Mouse (Mus musculus): ENCODE results near the gene Lbr. TPM values are rescaled to one million over a fixed set of nuclear protein-coding genes. Genes with fewer than 3 reads are reported as not detected.
A peak's percentile ranks its signal among the peaks of the same experiment; 100 is the strongest.

The Lbr gene
- polyA plus RNA-seq, 1 experiment from 2014 or later, result 119 TPM

DNA sequence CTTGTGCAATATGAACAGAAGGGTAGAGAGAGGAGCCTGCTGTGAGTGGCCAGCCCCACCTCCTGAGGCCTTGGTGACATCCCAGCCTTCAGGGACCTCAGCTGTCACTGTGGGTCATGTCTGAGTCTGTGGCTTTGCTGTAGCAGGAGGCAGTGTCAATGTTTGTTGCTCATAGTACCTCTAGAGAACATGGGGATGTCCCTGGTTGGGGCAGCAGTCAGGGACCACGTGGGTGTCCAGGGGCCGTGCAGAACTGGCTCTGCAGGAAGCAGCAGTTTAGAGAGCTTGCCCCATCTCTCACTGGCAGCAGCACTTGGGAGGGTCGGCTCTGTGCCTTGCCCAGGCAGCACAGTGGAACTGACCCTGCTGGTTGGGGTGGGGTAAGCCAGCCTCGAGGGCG is 34.2 kb upstream of the Lbr start:
- no peak for TF ChIP-seq EP300 (IDR thresholded peaks at IDR 0.05; ENCODE audit: low read depth)
- no peak for TF ChIP-seq CTCF (IDR thresholded peaks at IDR 0.05; ENCODE audit: low read depth)
- DNase-seq, result no peak
- no peaks in the 10 kb centered on the region for H3K9me3 ChIP-seq (ENCODE audit: low read length)
- H3K9ac ChIP-seq (replicated peaks), result no peak overlapping the region
- peaks cover 8% of the 10 kb centered on the region; the same call in 1 of the 2 replicates for H3K4me1 ChIP-seq (ENCODE audit: insufficient read depth)
- H3K27ac ChIP-seq (ENCODE audit: low read depth), result no peak overlapping the region
- H3K4me2 ChIP-seq (ENCODE audit: low read depth, low read length), result no peak overlapping the region
- 36% methylated on average over 5 of the region's 5 CpGs for WGBS (ENCODE audit: insufficient replicate concordance)
- no peaks in the 10 kb centered on the region for H3K27me3 ChIP-seq (ENCODE audit: insufficient read depth, low read length)
- no peak overlapping the region for H3K4me3 ChIP-seq (ENCODE audit: low read depth, low read length)
- H3K36me3 ChIP-seq (replicated peaks; ENCODE audit: insufficient read depth, low read length), result no peaks in the 10 kb centered on the region
- ATAC-seq, result peak; percentile 19; the same call in 1 of the 2 replicates

DNA sequence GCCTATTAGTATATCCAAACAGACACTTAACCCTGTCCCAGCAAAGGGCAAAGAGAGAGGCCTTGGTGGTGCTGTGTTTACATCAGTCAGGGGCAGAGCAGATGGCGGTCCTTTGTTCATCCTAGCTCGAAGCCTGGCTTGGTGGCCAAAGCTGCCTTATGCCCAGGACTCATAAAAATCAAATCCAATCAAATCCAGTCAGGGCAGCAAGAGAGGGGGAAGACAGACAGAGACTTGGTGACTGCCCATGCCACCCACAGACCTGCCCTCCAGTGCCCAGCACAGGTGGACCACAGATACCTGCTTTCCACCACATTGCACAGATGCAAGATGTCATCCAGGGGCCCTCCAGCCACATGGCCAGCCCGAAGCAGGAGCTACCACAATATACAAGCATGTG is 33.8 kb upstream of the Lbr start:
- no peaks in the 10 kb centered on the region for H3K36me3 ChIP-seq (replicated peaks; ENCODE audit: insufficient read depth, low read length)
- 78% methylated on average over 3 of the region's 3 CpGs for WGBS (ENCODE audit: insufficient replicate concordance)
- H3K9me3 ChIP-seq (ENCODE audit: low read length), result no peaks in the 10 kb centered on the region
- no peak for TF ChIP-seq CTCF (IDR thresholded peaks at IDR 0.05; ENCODE audit: low read depth)
- no peak for TF ChIP-seq EP300 (IDR thresholded peaks at IDR 0.05; ENCODE audit: low read depth)
- H3K9ac ChIP-seq (replicated peaks), result no peak overlapping the region
- no peak overlapping the region for H3K4me2 ChIP-seq (ENCODE audit: low read depth, low read length)
- no peaks in the 10 kb centered on the region for H3K27me3 ChIP-seq (ENCODE audit: insufficient read depth, low read length)
- no peak overlapping the region for H3K4me3 ChIP-seq (ENCODE audit: low read depth, low read length)
- peaks cover 8% of the 10 kb centered on the region; the same call in 1 of the 2 replicates for H3K4me1 ChIP-seq (ENCODE audit: insufficient read depth)
- H3K27ac ChIP-seq (ENCODE audit: low read depth), result no peak overlapping the region
- DNase-seq (no peak), ATAC-seq (no peak)

DNA sequence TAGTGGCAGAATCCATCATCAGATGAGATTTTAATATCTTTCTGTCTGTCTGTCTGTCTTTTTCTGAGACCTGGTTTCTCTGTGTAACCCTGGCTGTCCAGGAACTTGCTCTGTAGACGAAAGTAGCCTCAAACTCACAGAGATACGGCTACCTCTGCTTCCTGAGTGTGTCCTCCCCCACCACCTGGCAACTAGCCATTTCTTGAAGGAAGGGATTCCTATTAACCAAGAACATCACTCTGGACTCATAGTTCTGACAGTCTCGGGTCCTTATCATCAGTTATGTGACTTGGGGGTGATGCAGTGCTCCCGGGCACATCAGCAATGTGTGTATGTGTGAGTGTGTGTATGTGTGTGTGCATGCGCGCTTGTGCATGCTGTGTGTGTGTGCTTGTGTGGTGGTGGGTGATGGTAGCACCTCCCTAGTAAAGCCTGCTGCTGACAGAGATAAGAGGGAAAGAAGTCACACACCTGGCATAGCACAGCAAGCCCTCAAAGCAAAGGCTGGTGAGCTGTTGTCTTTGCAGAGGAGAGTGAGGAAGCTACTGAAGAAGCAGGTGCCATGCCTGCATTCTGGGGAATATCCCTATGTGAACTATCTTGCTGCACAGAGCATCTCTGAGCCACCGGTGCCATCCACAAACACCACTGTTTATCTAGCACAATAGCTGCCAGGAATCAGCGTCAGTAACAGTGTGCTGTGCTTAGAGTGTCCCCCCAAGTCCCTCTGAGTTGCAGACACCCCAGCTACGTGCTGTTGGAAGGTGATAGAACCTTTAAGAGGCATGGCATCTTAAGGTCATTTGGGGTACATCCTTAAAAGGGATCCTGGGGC is 30.5 kb upstream of the Lbr start:
- H3K4me2 ChIP-seq (ENCODE audit: low read depth, low read length), result no peak overlapping the region
- no peak overlapping the region for H3K9ac ChIP-seq (replicated peaks)
- H3K4me1 ChIP-seq (ENCODE audit: insufficient read depth), result 0 out of 2 replicates have a peak, but pooled peaks cover 2% of the 10 kb centered on the region
- DNase-seq, result no peak
- peak; percentile 27 for ATAC-seq
- no peaks in the 10 kb centered on the region for H3K27me3 ChIP-seq (ENCODE audit: insufficient read depth, low read length)
- H3K9me3 ChIP-seq (ENCODE audit: low read length), result no peaks in the 10 kb centered on the region
- H3K4me3 ChIP-seq (ENCODE audit: low read depth, low read length), result no peak overlapping the region
- H3K36me3 ChIP-seq (replicated peaks; ENCODE audit: insufficient read depth, low read length), result no peaks in the 10 kb centered on the region
- no peak for TF ChIP-seq CTCF (IDR thresholded peaks at IDR 0.05; ENCODE audit: low read depth)
- 42% methylated on average over 9 of the region's 9 CpGs for WGBS (ENCODE audit: insufficient replicate concordance)
- H3K27ac ChIP-seq (ENCODE audit: low read depth), result no peak overlapping the region

DNA sequence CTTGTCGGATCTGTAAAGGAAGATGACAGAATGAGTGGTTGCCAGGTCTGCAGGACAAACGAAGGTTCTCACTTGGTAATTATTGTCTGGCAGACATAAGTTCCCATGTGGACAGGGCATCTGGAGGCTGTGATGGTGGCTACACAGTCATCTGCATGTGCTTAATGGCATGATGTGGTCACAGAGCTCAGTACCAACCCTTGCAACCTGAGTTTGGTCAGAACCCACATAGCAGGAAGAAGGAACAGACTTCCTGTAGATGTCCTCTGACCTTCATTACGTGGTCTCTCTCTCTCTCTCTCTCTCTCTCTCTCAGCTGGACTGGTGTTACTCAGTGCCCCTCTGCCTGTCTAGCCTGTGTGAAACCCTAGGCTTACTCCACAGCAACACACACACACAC is 29.8 kb upstream of the Lbr start:
- 59% methylated on average over 3 of the region's 3 CpGs for WGBS (ENCODE audit: insufficient replicate concordance)
- no peak for ATAC-seq

DNA sequence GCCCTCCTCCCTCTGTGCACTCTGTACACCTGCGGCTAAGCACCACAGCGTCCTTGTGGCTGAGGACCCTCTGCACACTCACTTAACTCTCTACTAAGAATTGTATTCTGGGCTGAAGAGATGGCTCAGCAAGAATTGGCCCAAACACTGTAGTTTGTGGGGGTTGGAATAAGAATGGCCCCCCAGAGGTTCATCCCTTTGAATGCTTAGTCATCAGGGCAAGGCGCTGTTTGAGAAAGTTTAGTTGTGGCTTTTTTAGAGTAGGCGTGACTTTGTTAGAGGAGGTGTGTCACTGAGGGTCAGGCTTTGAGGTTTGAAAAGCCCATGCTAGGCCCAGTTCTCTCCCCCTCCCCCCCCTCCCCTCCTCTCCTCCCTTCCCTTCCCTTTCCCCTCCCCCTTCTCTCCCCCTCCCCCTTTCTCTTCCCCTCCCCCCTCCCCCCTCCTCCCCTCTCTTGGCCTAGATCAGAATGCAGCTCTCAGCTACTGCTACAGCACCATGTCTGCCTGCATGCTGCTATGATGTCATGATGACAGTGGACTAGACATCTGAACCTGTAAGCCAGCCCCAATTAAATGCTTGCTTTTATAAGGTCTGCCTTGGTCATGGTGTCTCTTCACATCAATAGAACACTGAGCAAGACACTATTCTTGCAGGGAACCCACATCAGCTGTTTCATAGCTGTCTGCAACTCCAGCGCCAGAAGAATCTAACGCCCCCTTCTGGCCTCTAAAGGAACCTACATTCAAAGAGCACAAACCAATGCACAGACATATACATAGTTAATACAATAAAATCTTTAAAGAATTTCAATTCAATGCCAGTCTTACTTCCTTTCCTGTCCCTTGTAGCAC is 23.8 kb upstream of the Lbr start:
- H3K27ac ChIP-seq (ENCODE audit: low read depth), result peak overlapping the region; percentile 79
- TF ChIP-seq EP300 (IDR thresholded peaks at IDR 0.05; ENCODE audit: low read depth) (no peak), CTCF (IDR thresholded peaks at IDR 0.05; ENCODE audit: low read depth) (no peak)
- WGBS (ENCODE audit: insufficient replicate concordance), result 52% methylated on average over 6 of the region's 6 CpGs
- H3K9ac ChIP-seq (replicated peaks), result no peak overlapping the region
- H3K4me2 ChIP-seq (ENCODE audit: low read depth, low read length), result no peak overlapping the region
- H3K36me3 ChIP-seq (replicated peaks; ENCODE audit: insufficient read depth, low read length), result no peaks in the 10 kb centered on the region
- no peak overlapping the region for H3K4me3 ChIP-seq (ENCODE audit: low read depth, low read length)
- no peaks in the 10 kb centered on the region for H3K9me3 ChIP-seq (ENCODE audit: low read length)
- ATAC-seq (peak; percentile 20; the same call in 1 of the 2 replicates), DNase-seq (no peak)
- no peaks in the 10 kb centered on the region for H3K27me3 ChIP-seq (ENCODE audit: insufficient read depth, low read length)
- peaks cover 21% of the 10 kb centered on the region for H3K4me1 ChIP-seq (ENCODE audit: insufficient read depth)

More for the DNA sequence above, 29.8 kb upstream of the Lbr start:
- no peak overlapping the region for H3K9ac ChIP-seq (replicated peaks)
- H3K27me3 ChIP-seq (ENCODE audit: insufficient read depth, low read length), result no peaks in the 10 kb centered on the region
- TF ChIP-seq CTCF (IDR thresholded peaks at IDR 0.05; ENCODE audit: low read depth), result no peak
- no peak for TF ChIP-seq EP300 (IDR thresholded peaks at IDR 0.05; ENCODE audit: low read depth)
- H3K4me2 ChIP-seq (ENCODE audit: low read depth, low read length), result no peak overlapping the region
- H3K4me1 ChIP-seq (ENCODE audit: insufficient read depth), result 0 out of 2 replicates have a peak, but pooled peaks cover 2% of the 10 kb centered on the region
- no peak overlapping the region for H3K4me3 ChIP-seq (ENCODE audit: low read depth, low read length)
- no peaks in the 10 kb centered on the region for H3K9me3 ChIP-seq (ENCODE audit: low read length)
- H3K27ac ChIP-seq (ENCODE audit: low read depth), result no peak overlapping the region
- H3K36me3 ChIP-seq (replicated peaks; ENCODE audit: insufficient read depth, low read length), result no peaks in the 10 kb centered on the region
- no peak for DNase-seq

DNA sequence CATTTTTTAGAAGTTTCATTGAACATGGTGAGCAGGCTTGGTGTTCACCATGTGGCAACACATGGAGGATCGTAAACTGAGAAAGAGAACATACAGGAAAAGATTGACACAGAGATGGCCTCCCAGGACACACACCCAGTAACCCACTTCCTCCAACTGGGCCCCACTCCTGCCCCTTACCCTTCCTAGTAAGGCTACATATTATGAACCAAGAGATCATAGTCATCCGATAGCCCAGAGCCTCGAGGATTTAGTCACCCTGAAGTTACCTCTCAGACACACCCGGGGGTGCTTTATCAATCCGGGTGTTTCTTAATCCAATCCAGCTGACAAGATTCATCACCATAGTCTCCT is 23.0 kb upstream of the Lbr start:
- H3K27ac ChIP-seq (ENCODE audit: low read depth), result peak overlapping the region; percentile 79
- TF ChIP-seq CTCF (IDR thresholded peaks at IDR 0.05; ENCODE audit: low read depth) (no peak), EP300 (IDR thresholded peaks at IDR 0.05; ENCODE audit: low read depth) (peak; percentile 28; the same call in 1 of the 2 replicates)
- H3K9ac ChIP-seq (replicated peaks), result no peak overlapping the region
- H3K4me3 ChIP-seq (ENCODE audit: low read depth, low read length), result no peak overlapping the region
- peak; percentile 57; the same call in 1 of the 2 replicates for ATAC-seq
- DNase-seq, result no peak
- no peaks in the 10 kb centered on the region for H3K36me3 ChIP-seq (replicated peaks; ENCODE audit: insufficient read depth, low read length)
- no peak overlapping the region for H3K4me2 ChIP-seq (ENCODE audit: low read depth, low read length)
- WGBS (ENCODE audit: insufficient replicate concordance), result 44% methylated on average over 5 of the region's 5 CpGs
- H3K4me1 ChIP-seq (ENCODE audit: insufficient read depth), result peaks cover 26% of the 10 kb centered on the region
- H3K9me3 ChIP-seq (ENCODE audit: low read length), result no peaks in the 10 kb centered on the region
- no peaks in the 10 kb centered on the region for H3K27me3 ChIP-seq (ENCODE audit: insufficient read depth, low read length)
